Mouse (Mus musculus) testis, adult 2 months (tissue): Measurements from ENCODE around the gene Itpka. TPM values are rescaled to one million over a fixed set of nuclear protein-coding genes. Genes with fewer than 3 reads are reported as not detected.

Experiments
- H3K27ac ChIP-seq: fragments of 200-500 bp; 2 replicates; pipeline ENCODE4 v1.5.1; 2012; ENCODE audit warnings: low read depth, low read length; ENCODE audit not compliant: control insufficient read depth, insufficient read depth
- H3K27me3 ChIP-seq: fragments of 200-500 bp; 2 replicates; pipeline ENCODE4 v1.6.1; 2012; ENCODE audit warnings: mild to moderate bottlenecking, low read length, moderate library complexity; ENCODE audit not compliant: control insufficient read depth, insufficient read depth
- H3K36me3 ChIP-seq: fragments of 200-500 bp; 2 replicates; pipeline ENCODE4 v1.6.1; 2012; ENCODE audit warnings: mild to moderate bottlenecking, low read length; ENCODE audit not compliant: control insufficient read depth, insufficient read depth
- H3K4me1 ChIP-seq: fragments of 200-500 bp; 2 replicates; pipeline ENCODE4 v1.6.1; 2012; ENCODE audit warnings: low read length; ENCODE audit not compliant: control insufficient read depth, insufficient read depth
- H3K4me3 ChIP-seq: fragments of 200-500 bp; 2 replicates; pipeline ENCODE4 v1.5.1; 2012; ENCODE audit warnings: low read depth, mild to moderate bottlenecking, low read length, moderate library complexity, mixed read lengths; ENCODE audit not compliant: control insufficient read depth
- CTCF ChIP-seq: fragments of 200-500 bp; IDR thresholded peaks from 2 replicates; pipeline ENCODE4 v1.5.1; 2012; ENCODE audit warnings: low read depth, mild to moderate bottlenecking, inconsistent platforms, low read length, moderate library complexity; ENCODE audit not compliant: control insufficient read depth, insufficient read depth, insufficient replicate concordance
- POLR2A ChIP-seq: fragments of 200-500 bp; IDR thresholded peaks from 2 replicates; pipeline ENCODE4 v1.6.1; 2012; ENCODE audit warnings: low read depth, mild to moderate bottlenecking, inconsistent platforms, low read length, moderate library complexity; ENCODE audit not compliant: control insufficient read depth
- polyA plus RNA-seq: library from polyadenylated mRNA; depleted of rRNA; stranded (reverse); fragments of >200 nt; gene quantifications from 2 replicates; pipeline ENCODE4 v1.2.3, GENCODE M21; 2012; rRNA removed

The Itpka gene
- polyA plus RNA-seq, 1 experiment = 6.4 TPM

GRCm38 (mm10) chr2:119767246-119767645, 25.1 kb downstream of the Itpka start:
- Histone ChIP-seq H3K27me3 (no peaks in the 10 kb centered on the region), H3K27ac (no peak overlapping the region), H3K4me1 (no peaks in the 10 kb centered on the region), H3K4me3 (no peak overlapping the region), H3K36me3 (peaks cover 4% of the 10 kb centered on the region)
- TF ChIP-seq POLR2A = no peak
- TF ChIP-seq CTCF = no peak

- Histone ChIP-seq H3K36me3 (peaks cover 1% of the 10 kb centered on the region), H3K27me3 (no peaks in the 10 kb centered on the region), H3K4me3 (peak within 1 kb of the TSS; percentile 95), H3K4me1 (no peaks in the 10 kb centered on the region), H3K27ac (peak within 1 kb of the TSS; percentile 80)
- peak; percentile 85 for TF ChIP-seq POLR2A
- no peak for TF ChIP-seq CTCF
These were observed 45.2 kb downstream of the Itpka start, which contains the start of gene Rpap1 for GRCm38 (mm10) chr2:119787206-119787883. TSS of gene Rpap1 (minus strand) at chr2:119787537.

GRCm38 (mm10) chr2:119789996-119790395, 47.9 kb downstream of the Itpka start:
- H3K27ac ChIP-seq = no peak overlapping the region
- no peaks in the 10 kb centered on the region for H3K27me3 ChIP-seq
- TF ChIP-seq POLR2A (no peak), CTCF (no peak)
- no peaks in the 10 kb centered on the region for H3K36me3 ChIP-seq
- no peak overlapping the region for H3K4me3 ChIP-seq
- no peaks in the 10 kb centered on the region for H3K4me1 ChIP-seq

GRCm38 (mm10) chr2:119797279-119797783, 55.2 kb downstream of the Itpka start, which contains the start of gene Tyro3:
TSS of gene Tyro3 (plus strand) at chr2:119797733.
- Histone ChIP-seq H3K27me3 (peaks cover 2% of the 10 kb centered on the region), H3K4me1 (peaks cover 14% of the 10 kb centered on the region), H3K36me3 (no peaks in the 10 kb centered on the region), H3K27ac (no peak within 1 kb of the TSS), H3K4me3 (no peak within 1 kb of the TSS; the same call in 1 of the 2 replicates)
- no peak for TF ChIP-seq POLR2A

- no peak; the same call in 1 of the 2 replicates for TF ChIP-seq CTCF
- TF ChIP-seq POLR2A = no peak
- Histone ChIP-seq H3K4me1 (peaks cover 14% of the 10 kb centered on the region), H3K27me3 (peaks cover 2% of the 10 kb centered on the region), H3K27ac (no peak overlapping the region), H3K36me3 (no peaks in the 10 kb centered on the region), H3K4me3 (no peak overlapping the region; the same call in 1 of the 2 replicates)
These were observed 56.2 kb downstream of the Itpka start for GRCm38 (mm10) chr2:119798246-119798927.

- H3K4me3 ChIP-seq = peak overlapping the region; percentile 76
- H3K27me3 ChIP-seq = peaks cover 2% of the 10 kb centered on the region
- H3K36me3 ChIP-seq = no peaks in the 10 kb centered on the region
- peaks cover 14% of the 10 kb centered on the region for H3K4me1 ChIP-seq
- TF ChIP-seq CTCF (no peak), POLR2A (no peak)
- peak overlapping the region; percentile 66 for H3K27ac ChIP-seq
These were observed 57.2 kb downstream of the Itpka start for GRCm38 (mm10) chr2:119799181-119799960.

- Histone ChIP-seq H3K4me1 (peaks cover 14% of the 10 kb centered on the region), H3K36me3 (no peaks in the 10 kb centered on the region), H3K27ac (peak overlapping the region; percentile 66), H3K27me3 (peaks cover 2% of the 10 kb centered on the region), H3K4me3 (peak overlapping the region; percentile 73)
- TF ChIP-seq CTCF = no peak
- 0 out of 2 replicates have a peak, but pooled peaks have one; percentile 20 for TF ChIP-seq POLR2A
These were observed 57.9 kb downstream of the Itpka start for GRCm38 (mm10) chr2:119799961-119800550.

Other genes with a start within 250 kb of the Itpka start
- gene Exd1, start 194.7 kb upstream of the Itpka start, polyA plus RNA-seq = 5.3 and 5.4 TPM in 2 replicates
- gene Chp1, start 194.6 kb upstream of the Itpka start, polyA plus RNA-seq = 21.3 and 27.1 TPM in 2 replicates
- gene Nusap1, start 124.0 kb upstream of the Itpka start, polyA plus RNA-seq = 6.0 and 7.1 TPM in 2 replicates
- gene Oip5, start 123.9 kb upstream of the Itpka start, polyA plus RNA-seq = 10.3 and 11.4 TPM in 2 replicates
- 5.2 and 6.7 TPM in 2 replicates for gene Ndufaf1, start 79.5 kb upstream of the Itpka start, polyA plus RNA-seq
- 9.3 and 11.8 TPM in 2 replicates for gene Rtf1, start 67.3 kb upstream of the Itpka start, polyA plus RNA-seq
- gene Ltk, start 18.1 kb downstream of the Itpka start, polyA plus RNA-seq = 2.2 and 3.0 TPM in 2 replicates
- gene Rpap1, start 45.2 kb downstream of the Itpka start, polyA plus RNA-seq = 13.4 and 13.7 TPM in 2 replicates
- gene Tyro3, start 55.4 kb downstream of the Itpka start, polyA plus RNA-seq = 18.7 and 26.0 TPM in 2 replicates
- gene Mga, start 154.9 kb downstream of the Itpka start, polyA plus RNA-seq = 17.5 and 20.3 TPM in 2 replicates
- gene Mapkbp1, start 230.4 kb downstream of the Itpka start, polyA plus RNA-seq = 53.2 and 66.1 TPM in 2 replicates